Mouse (Mus musculus): ENCODE data around the gene Frmpd3.
"Not testable (repeated sequence)": the region's sequence is repeated elsewhere in the genome, so short reads cannot be mapped to it uniquely, and the experiment has no call there.

The Frmpd3 gene

DNA sequence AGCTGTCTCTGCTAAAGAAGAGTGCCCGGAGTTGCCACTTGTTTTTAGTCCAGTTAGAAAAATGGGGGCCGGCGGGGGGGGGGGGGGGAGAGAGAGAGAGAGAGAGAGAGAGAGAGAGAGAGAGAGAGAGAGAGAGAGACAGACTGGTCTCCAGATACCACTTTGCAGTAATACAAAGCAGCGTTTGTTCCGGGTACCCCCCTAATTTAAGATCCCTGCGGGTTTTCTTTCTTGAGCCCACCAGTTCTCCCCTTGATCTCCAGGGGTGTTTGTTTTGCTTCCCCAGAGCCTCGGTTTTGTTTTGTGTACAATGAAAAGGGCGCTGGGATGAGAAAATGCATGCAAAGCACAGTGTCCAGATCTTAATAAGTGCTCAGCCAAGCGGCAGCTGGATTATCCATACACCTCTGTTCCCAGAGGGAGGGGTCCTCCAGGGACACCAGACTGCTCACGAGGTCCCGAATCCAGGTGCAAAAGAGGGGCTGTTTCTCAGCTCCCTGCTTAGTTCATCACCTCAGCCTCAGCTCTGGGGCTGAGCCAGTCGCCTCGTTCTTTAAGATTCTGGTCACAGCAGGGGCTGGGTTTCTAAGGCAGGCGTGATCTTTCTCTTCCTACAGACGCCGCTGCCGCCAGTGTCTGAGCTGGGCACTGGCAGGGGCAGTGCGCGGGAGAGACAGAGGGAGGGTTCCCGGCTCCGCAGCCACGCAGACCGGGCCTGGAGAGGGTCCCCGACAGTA is at the start of gene Frmpd3:
TSS of gene Frmpd3 (plus strand) at position 608 of the 737 bp plus-strand sequence.
- CTCF ChIA-PET: no interaction called here
- POLR2A ChIA-PET: interaction anchor here in 1 of 4 experiments (0.5 kb wide), 1 partner anchor 45 kb away, joined by 3 read pairs; no protein-coding TSS in a partner anchor

DNA sequence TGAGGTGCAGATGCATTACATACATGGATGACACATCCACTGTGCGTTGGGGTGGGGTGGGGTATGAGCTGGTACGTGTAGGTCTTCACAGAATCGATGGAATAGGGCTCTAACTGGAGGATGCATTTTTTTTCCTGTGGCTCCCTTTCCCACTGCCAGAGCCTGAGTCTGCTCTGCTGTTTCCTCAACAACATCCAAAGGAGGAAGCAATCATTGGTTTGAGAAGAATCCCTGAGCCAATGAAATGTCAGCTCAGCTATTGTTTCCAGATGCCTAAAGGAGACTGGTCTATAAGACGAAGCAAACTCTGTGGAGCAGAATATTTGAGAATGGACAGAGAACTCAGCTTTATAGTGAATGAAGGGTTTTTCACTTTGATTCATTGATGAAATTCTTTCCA is 38.3 kb upstream of the Frmpd3 start:
- ChIA-PET POLR2A (no interaction called here), CTCF (no interaction called here)

DNA sequence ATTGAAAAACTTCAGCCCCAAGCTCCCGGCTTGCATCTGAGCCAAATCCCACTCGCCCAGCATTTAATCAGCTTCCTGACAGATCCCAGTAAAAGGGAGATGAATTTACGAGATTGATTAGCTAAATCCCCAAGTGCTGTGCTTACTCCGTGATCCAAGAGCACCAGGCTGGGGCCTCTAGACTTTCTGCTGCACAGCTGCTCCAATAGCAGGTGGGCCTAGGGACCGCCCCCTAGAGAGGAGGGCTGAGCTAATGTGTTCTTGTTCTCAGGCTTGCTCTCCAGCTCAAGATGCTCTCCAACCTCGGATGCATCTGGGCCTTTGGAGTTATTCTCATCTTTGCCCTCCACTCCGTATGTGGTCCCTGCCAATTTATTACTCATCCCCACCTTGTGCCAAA is 36.4 kb upstream of the Frmpd3 start:
- ChIA-PET POLR2A (interaction anchor here in 1 of 4 experiments (0.8 kb wide), 1 partner anchor 26 kb away, joined by 3 read pairs; no protein-coding TSS in a partner anchor), CTCF (interaction anchor here in 1 of 4 experiments (0.5 kb wide), 1 partner anchor 11 kb away, joined by 3 read pairs; no protein-coding TSS in a partner anchor)

DNA sequence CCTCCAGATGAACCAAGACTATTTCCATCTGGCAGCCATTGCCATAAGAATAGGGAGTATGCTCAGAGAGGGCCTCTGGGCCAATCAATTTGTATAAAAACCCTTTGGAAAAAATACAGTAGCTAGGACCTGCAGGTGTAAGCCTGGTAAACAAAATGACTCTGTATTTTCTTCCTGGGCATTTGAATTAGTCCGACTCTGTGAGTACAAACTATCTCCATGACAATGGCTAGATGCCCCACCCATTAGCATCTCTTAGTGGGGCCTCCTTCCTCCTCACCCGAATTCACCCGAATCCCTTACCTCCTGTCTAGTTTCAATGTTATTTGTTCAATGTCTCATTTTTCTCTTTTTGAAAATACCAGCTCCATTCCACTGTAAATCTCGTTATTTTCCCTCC is 24.1 kb upstream of the Frmpd3 start:
- ChIA-PET POLR2A (interaction anchor here in 1 of 4 experiments (1.0 kb wide), 1 partner anchor 139 kb away, joined by 3 read pairs; no protein-coding TSS in a partner anchor), CTCF (no interaction called here)

DNA sequence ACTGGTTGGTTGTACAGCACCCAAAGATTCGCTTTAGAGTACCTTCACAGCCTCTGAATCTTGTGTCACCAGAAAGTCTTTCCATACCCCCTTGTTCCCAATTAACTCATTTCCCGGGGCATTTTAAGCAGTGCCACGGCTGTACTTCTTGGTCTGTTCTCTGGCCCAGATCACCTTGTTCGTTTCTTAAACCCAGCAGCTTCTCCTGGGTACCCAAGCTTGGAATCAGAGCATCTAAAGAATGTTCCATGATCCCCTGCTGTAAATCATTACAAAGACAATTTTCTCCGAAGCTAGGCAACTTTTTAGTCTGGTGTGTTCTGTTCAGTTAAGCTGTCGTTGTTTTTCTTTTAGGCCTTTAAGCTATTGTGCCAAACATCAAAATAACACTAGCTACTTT is 22.9 kb upstream of the Frmpd3 start:
- POLR2A ChIA-PET: no interaction called here
- CTCF ChIA-PET: no interaction called here

DNA sequence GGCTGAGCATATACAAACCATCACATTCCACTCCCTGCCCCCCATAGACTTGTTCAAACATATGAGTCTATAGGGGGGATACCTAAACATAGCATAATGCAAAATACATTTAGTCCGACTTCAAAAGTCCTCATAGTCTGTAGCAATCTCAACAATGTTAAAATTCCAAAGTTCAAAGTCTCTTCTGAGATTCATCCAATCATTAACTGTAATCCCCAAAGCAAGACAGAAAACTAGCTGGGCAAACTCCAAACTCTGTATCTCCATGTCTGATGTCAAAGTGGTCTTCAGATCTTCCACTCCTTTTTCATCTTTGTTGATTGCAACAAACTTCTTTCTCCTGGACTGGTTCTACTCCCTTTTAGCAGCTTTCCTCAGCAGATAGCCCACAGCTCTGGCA is 21.4 kb upstream of the Frmpd3 start:
- POLR2A ChIA-PET: interaction anchor here in 1 of 4 experiments (1.1 kb wide), 1 partner anchor 10 kb away, joined by 3 read pairs; no protein-coding TSS in a partner anchor

DNA sequence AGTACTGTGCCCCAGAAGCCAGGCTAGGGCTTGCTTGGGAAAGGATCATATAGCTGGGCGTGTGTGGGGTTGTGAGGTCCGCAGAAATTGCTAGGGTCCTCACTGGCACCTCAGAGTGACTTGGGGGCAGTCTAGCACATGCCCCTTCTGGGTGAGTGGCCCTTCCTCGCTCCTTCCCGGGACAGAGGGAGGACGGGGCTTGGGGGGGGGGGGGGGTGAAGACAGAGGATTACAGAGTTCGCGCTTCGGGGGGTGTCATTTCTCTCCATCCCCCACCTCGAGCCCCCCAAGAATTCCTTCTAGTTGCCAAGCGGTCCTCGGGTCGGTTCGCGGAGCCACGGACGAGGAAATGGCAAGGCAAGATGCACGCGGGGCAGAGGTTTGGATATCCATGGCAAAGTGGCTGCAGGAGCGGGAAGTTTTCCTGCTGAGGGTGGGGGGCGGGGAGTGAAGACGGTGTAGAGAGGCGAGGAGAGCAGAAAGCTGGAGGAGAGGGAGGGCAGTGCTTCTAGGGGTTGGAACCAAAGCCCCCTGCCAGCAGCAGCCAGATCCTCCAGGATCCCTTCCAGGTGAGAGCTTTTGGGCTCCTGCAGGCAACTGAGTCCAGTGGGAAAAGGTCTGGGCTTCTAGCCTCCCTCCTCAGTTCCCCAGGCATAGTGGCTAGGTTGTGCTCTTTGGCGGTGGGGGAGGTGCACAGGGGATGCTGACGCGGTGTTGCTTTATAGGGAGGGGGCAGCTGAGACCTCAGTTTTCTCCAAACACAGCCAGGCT is 515 bp downstream of the Frmpd3 start:
- ChIA-PET CTCF (no interaction called here), POLR2A (interaction anchor here in 1 of 4 experiments (1.5 kb wide), 1 partner anchor 66 kb away, joined by 3 read pairs; no protein-coding TSS in a partner anchor)

More for the DNA sequence above, 21.4 kb upstream of the Frmpd3 start:
- CTCF ChIA-PET: not testable (repeated sequence)

DNA sequence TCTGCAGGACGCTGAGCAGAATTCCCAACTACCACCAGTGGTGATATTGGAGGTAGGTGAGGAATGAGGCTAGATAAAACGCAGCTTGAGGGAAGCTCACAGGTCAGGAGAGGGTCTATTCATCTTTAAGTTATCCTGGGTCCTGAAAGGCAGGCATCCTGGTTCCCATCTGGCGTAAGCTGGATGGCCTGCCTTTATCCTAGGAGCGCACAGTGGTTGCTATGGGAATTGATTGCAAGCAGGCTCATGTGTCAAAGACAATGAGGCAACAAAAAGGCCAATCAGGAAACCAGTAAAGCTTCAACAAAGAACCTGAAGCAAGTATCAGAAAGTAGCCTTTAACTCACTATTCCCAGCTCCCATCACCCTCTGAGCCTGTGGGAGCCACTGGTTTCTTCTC is 33.6 kb downstream of the Frmpd3 start:
- ChIA-PET POLR2A (no interaction called here), CTCF (no interaction called here)

DNA sequence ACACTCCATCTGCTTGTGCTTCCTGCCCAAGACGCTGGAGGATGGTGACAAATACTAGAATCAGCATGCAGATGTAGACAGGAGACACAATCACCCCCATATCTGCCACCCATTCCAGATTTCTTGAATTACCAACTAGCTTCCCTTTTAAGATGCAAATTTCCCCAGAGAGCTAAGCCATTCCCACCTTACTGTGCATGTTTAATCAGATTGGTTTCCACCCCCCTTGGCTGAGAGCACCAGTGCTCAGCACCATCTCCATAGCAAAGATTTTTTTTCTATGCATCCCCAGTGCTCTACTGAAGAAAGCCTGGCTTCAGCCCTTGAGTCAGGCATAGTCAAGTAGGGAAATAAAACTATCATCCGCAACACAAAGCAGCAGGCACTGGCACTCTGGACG is 57.9 kb downstream of the Frmpd3 start:
- ChIA-PET POLR2A (no interaction called here), CTCF (interaction anchor here in 1 of 4 experiments (0.6 kb wide), 1 partner anchor 120 kb away, joined by 6 read pairs; no protein-coding TSS in a partner anchor)

DNA sequence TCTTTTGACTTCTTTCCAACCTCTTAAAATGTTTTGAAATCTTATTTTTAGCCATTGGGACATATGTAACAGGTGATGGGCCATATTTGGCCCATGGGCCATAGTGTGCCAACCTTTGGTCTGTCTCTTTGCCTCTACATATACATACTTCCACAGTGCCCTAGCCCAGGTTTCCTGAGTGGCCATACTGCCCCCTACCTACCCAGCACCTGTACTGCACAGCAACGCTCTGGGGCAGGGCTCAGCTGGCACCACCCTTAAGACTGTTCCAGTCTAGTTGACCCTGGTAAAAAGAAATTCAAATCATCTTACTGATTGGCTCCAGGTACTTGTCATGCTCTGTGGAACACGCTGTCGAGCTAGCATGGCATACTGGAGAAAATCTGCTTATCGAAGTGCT is 60.8 kb downstream of the Frmpd3 start:
- ChIA-PET POLR2A (no interaction called here), CTCF (interaction anchor here in 2 of 4 experiments (0.6 to 1.6 kb wide), 3 partner anchors 115 to 140 kb away, joined by 3 read pairs; no protein-coding TSS in a partner anchor)

DNA sequence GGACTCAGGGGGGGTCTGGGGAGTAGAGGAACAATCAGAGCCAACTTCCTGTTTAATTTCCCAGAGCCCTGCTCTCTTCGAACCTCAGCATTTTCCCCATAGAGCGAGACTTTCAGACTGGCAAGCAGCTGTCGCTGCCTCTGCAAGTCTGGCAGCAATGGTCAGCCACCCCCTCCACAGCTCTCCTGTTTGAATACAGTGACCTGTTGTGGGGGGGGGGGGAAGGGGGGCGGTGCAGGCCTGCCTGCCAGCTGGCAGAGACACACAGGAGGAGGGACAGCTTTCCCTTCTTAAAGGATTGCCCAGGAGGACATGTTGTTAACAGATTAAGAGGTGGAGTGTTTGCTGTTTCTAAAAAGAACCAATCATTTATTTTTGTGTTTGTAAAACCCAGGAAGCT is 64.0 kb downstream of the Frmpd3 start:
- ChIA-PET CTCF (no interaction called here), POLR2A (no interaction called here)

DNA sequence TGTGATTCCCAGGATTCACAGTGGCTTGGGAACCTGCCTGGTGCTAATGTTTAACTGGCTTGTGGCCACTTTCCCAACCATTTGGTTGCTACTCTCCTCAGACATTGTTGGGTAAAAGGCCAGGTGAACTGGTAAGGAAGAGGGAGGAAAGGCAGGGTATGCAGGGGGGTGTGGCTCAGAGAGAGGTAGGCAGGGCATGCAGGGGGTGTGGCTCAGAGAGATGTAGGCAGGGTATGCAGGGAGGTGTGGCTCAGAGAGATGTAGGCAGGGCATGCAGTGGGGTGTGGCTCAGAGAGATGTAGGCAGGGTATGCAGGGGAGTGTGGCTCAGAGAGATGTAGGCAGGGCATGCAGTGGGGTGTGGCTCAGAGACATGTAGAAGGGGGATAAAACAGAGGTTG is 64.4 kb downstream of the Frmpd3 start:
- CTCF ChIA-PET: no interaction called here
- POLR2A ChIA-PET: no interaction called here

DNA sequence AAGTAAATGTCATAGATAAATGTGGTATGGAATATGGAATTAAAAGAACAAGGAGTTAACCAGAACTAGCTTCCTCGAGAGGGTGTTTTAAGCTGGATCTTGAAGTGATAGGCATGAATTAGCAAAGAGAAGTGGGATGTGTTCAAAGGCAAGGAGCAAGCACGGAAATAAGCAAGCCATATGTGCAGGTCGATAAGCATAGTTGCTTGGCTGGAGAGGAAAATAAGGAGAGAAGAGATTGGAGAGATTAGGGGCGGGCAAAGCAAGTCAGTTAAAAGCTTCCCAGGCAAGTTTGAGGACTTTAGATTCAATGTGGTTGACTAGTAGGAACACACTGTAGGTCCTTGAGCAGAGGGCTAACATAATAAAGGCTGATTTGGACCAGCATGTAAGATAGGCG is 65.5 kb downstream of the Frmpd3 start:
- ChIA-PET POLR2A (no interaction called here), CTCF (no interaction called here)

DNA sequence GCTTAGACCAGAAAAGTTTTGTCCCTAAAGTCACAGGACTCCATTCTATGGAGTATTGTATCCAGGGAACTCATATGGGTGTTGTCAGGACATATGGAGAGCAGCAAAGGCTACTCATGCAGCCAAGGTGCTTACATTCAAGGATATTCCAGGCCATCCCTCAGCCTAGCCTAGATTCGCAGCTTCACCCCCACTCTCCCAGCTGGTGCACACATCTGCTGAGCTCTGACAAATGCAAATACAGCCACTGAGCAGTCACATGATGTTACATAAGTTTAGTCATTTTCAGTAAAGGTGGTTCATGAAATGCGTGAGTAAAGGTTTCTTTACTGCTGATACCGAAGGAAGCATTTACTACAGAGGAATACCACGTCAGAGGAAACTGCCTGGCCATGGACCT is 76.4 kb downstream of the Frmpd3 start:
- POLR2A ChIA-PET: no interaction called here
- CTCF ChIA-PET: no interaction called here

DNA sequence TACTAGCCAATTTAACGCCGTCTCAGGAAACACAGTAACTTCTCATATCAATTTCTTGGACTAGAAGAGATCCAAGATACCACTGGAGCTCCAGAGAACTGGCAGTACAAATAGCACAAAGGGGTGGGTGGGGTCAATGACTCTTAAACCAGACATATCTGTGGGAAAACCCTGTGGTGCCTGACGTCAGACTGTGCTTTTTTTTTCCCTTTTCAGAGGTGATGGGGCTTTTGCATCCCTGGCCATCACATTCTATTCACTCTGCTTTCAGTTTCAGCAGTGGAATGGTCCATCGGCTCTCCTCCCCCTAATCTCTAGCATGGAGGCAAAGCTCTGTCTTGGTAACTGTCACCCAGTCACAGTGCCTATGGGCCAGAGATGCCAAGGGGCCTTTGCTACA is 85.1 kb downstream of the Frmpd3 start:
- CTCF ChIA-PET: interaction anchor here in 1 of 4 experiments (0.9 kb wide), 1 partner anchor 52 kb away, joined by 3 read pairs; no protein-coding TSS in a partner anchor
- POLR2A ChIA-PET: no interaction called here

DNA sequence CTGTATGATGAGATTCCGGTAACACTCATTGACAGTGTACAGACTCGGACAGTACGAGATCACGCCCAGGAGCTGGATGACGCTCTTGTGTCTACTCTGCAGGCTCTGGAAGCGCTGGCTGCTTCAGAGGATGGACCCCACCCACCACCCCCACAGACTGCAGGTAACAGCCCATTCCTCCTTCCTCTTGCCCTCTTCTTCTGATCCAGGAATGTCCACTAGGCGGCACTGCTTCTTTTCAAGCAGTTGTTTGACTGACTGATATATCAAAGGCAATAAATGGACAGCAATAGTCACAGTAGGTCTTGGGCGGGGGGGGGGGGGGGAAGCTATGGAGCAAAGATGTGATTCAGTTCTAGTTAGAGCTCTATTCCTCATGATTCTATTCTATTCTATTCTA is 86.2 kb downstream of the Frmpd3 start:
- ChIA-PET CTCF (interaction anchor here in 2 of 4 experiments (0.6 to 1.0 kb wide), 2 partner anchors 33 to 1801 kb away, joined by 4 to 9 read pairs; no protein-coding TSS in a partner anchor), POLR2A (no interaction called here)

DNA sequence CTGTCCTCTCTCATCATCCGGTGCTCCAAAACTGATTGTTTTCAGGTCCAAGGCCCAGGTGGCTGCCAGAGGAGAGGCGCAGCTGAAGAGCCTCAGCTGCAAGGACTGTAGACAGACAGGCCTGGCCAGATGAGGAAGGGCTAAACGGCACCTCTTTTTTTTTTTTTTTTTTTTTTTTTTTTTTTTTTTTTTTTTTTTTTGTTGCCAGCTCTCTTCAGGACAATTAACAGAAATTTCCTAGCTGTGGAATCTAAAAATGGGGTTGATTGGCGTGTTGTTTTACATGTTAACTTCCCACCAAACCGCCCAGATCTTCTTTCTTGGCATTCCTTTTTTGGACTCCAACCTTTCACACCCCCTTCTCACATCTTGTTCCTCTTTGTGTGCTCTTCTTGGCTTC is 87.9 kb downstream of the Frmpd3 start:
- POLR2A ChIA-PET: interaction anchor here in 1 of 4 experiments (0.6 kb wide), 1 partner anchor 31 kb away, joined by 4 read pairs; no protein-coding TSS in a partner anchor
- CTCF ChIA-PET: interaction anchor here in 1 of 4 experiments (0.6 kb wide), 2 partner anchors 16 to 141 kb away, joined by 3 to 5 read pairs; no protein-coding TSS in a partner anchor

DNA sequence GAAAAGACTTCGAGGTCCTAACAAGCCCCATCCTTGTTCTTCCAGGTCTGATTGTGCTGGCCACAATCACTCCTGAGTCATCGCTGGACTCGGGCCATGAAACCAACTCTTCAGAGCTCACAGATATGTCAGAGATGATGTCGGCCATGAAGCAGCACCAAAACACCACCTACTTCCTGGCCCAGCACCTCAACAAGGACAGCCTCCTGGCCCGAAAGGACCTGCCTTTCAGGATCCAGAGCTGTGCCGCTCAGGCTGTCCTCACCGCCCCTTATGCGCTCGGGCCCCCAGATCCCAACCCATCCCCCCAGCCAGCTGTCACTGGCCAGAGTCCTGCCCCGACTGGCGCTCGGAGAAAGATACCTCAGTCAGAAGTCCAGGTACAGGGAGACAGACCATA is 88.4 kb downstream of the Frmpd3 start:
- ChIA-PET POLR2A (interaction anchor here in 1 of 4 experiments (0.6 kb wide), 1 partner anchor 31 kb away, joined by 4 read pairs; no protein-coding TSS in a partner anchor), CTCF (interaction anchor here in 1 of 4 experiments (0.6 kb wide), 2 partner anchors 15 to 141 kb away, joined by 3 to 5 read pairs; no protein-coding TSS in a partner anchor)

DNA sequence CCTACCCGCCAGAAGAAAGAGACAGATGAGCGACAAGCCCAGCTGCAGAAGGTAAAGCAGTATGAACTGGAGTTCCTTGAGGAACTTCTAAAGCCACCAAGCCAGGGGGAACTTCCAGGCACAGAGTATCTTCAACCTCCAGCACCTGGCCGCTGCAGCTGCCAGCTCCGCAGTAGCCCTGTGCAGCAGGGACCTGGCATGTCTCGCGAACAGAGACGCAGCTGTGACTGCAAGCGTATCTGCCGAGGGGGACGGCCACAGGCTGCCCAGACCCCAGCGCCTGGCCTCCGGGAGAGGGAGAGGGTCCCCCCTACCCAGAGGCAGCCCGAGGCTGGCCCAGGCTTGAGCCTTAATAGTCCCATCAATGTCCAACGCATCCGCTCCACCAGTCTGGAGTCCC is 89.9 kb downstream of the Frmpd3 start:
- CTCF ChIA-PET: no interaction called here
- POLR2A ChIA-PET: interaction anchor here in 2 of 4 experiments (1.5 to 4.1 kb wide), 5 partner anchors 13 to 72 kb away, joined by 4 to 29 read pairs (median 16); partner anchors contain the start of gene Prps1 (in 2 of the 2)

DNA sequence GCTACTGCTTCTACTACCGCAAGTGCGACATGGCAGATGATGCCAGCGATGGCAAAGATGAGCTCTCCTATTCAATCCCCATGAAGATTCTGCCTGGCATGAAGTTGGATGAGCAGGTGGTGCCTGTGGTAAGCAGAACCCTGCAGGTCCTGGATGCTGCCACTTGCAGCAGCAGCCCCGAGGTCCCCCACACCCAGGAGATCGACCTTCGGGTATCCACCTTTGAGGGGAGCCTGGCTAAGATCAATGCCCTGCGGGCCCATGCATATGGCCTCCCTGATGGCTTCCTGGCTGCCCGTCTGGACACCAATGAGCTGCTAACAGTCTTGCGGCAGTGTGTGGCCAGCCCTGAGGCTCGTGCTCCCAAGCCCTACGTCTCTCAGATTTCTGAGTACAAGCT is 90.7 kb downstream of the Frmpd3 start:
- ChIA-PET CTCF (interaction anchor here in 2 of 4 experiments (1.1 to 1.2 kb wide), 4 partner anchors 13 to 110 kb away, joined by 3 to 5 read pairs (median 4); no protein-coding TSS in a partner anchor), POLR2A (interaction anchor here in 3 of 4 experiments (0.6 to 4.1 kb wide), 15 partner anchors 8 to 110 kb away, joined by 3 to 29 read pairs (median 4); partner anchors contain the start of gene Prps1 (in 3 of the 3))

All from embryonic stem cell, embryonic (primary cell).